In genomic region chr3:88150061-88150998, GRCm38 (mm10) we compare ENCODE assay signal across 8 mouse cellular contexts. TPM values are rescaled to one million over a fixed set of nuclear protein-coding genes. Genes with fewer than 3 reads are reported as not detected.
DNase-seq lines count a peak whose midpoint lies in the region; TF ChIP-seq lines count a peak whose summit lies in the region.

No protein-coding gene starts in this region.

- DNase-seq in kidney, adult 2 months: no peak
- DNase-seq in kidney, adult 9 months: no peak
- DNase-seq in embryo, embryonic 9.5 days (ENCODE audit: extremely low spot score): peak; percentile 43
- peak; percentile 63 to 64 for DNase-seq in heart, adult 2 months
- DNase-seq in layer of hippocampus, adult 18-20 months (ENCODE audit: low spot score in 2 of 2): peak; percentile 82 to 88
- peak; percentile 26 for DNase-seq in lung, postnatal 36 days
- peak; percentile 72 to 76 for DNase-seq in right cerebral cortex, postnatal 36 days (ENCODE audit: low spot score in 2 of 2)
- no peak for DNase-seq in spleen, postnatal 4 days (ENCODE audit: low spot score in 2 of 2)

- 18% methylated on average over 14 of the region's 14 CpGs for WGBS in kidney, adult 2 months
- WGBS in heart, adult 2 months: 11% methylated on average over 14 of the region's 14 CpGs

- H3K27ac ChIP-seq in kidney, adult 2 months (ENCODE audit: insufficient read depth, low read depth, low read length): peak overlapping the region; percentile 70
- H3K27ac ChIP-seq in heart, adult 2 months: peak overlapping the region; percentile 99

- TF ChIP-seq POLR2A in kidney, adult 2 months (IDR thresholded peaks at IDR 0.05; ENCODE audit: low read depth, low read length): no peak
- TF ChIP-seq POLR2A in heart, adult 2 months (IDR thresholded peaks at IDR 0.05; ENCODE audit: insufficient read depth, low read depth, low read length): 0 out of 2 replicates have a peak, but pooled peaks have one; percentile 7

- peak overlapping the region; percentile 86 for H3K9ac ChIP-seq in heart, adult 2 months (ENCODE audit: low read depth, low read length)

- intact Hi-C loops in heart, adult 2 months (cut with DNase I): no loop called here

- peaks cover 60% of the 10 kb centered on the region for H3K4me1 ChIP-seq in kidney, adult 2 months (ENCODE audit: control insufficient read depth, insufficient read depth, low read length)
- H3K4me1 ChIP-seq in heart, adult 2 months (ENCODE audit: control insufficient read depth, insufficient read depth, low read length): peaks cover 63% of the 10 kb centered on the region

- no peak for TF ChIP-seq CTCF in kidney, adult 2 months (conservative IDR thresholded peaks at IDR 0.05; ENCODE audit: insufficient read depth, insufficient read length, low read depth, low read length)
- TF ChIP-seq CTCF in heart, adult 2 months (IDR thresholded peaks at IDR 0.05): peak; percentile 56

- peaks cover 11% of the 10 kb centered on the region for H3K79me2 ChIP-seq in heart, adult 2 months (replicated peaks; ENCODE audit: control insufficient read depth, insufficient read depth, low read length)

- TF ChIP-seq EP300 in heart, adult 2 months (IDR thresholded peaks at IDR 0.05; ENCODE audit: insufficient read depth, low read depth, low read length): peak; percentile 1; the same call in 1 of the 2 replicates

- H3K36me3 ChIP-seq in kidney, adult 2 months (ENCODE audit: control insufficient read depth, insufficient read depth, low read length): no peaks in the 10 kb centered on the region
- H3K36me3 ChIP-seq in heart, adult 2 months (ENCODE audit: control insufficient read depth, insufficient read depth, low read length): peaks cover 18% of the 10 kb centered on the region

- no peaks in the 10 kb centered on the region for H3K27me3 ChIP-seq in kidney, adult 2 months (replicated peaks; ENCODE audit: control insufficient read depth, insufficient read depth, low read length)
- H3K27me3 ChIP-seq in heart, adult 2 months (ENCODE audit: control insufficient read depth, insufficient read depth, low read length): no peaks in the 10 kb centered on the region

- H3K4me3 ChIP-seq in kidney, adult 2 months (ENCODE audit: insufficient read depth, low read depth, low read length): peak overlapping the region; percentile 1; the same call in 1 of the 2 replicates
- H3K4me3 ChIP-seq in heart, adult 2 months: peak overlapping the region; percentile 49

RNA-seq across cellular contexts. Expression of gene Mef2d, which starts 8.2 kb away (rescaled TPM):
- polyA plus RNA-seq in kidney, adult 2 months (2012; rRNA removed): 41.8 and 42.7 TPM in 2 replicates
- 100 to 1,000 TPM; 118 to 129 TPM for total RNA-seq in heart, adult 2 months (2021)
- 119 and 122 TPM in 2 replicates for polyA plus RNA-seq in heart, adult 2 months (2012; rRNA removed)
- 100 to 1,000 TPM; 194 to 205 TPM for total RNA-seq in layer of hippocampus, adult 18-20 months (2021)

Comparison
In these comparisons a context has a peak if more than half of its experiments do, and no peak if none do; other contexts are left out.
1. DNase-seq: peak in embryo, embryonic 9.5 days (single experiment), heart, adult 2 months (2 of 2), layer of hippocampus, adult 18-20 months (2 of 2), lung, postnatal 36 days (single experiment) and right cerebral cortex, postnatal 36 days (2 of 2); none in kidney, adult 2 months (single experiment), kidney, adult 9 months (single experiment) and spleen, postnatal 4 days (0 of 2).